Mouse (Mus musculus): ENCODE data around the gene Tbx15. TPM values are rescaled to one million over a fixed set of nuclear protein-coding genes. Genes with fewer than 3 reads are reported as not detected.
"Not testable (repeated sequence)": the region's sequence is repeated elsewhere in the genome, so short reads cannot be mapped to it uniquely, and the experiment has no call there.

Tbx15 gene
- polyA plus RNA-seq, 1 experiment from 2014 or later = 0.24 TPM

- Histone ChIP-seq H3K27ac (replicated peaks in 1 of 2; ENCODE audit: control insufficient read depth in 1 of 2, insufficient read depth in 1 of 2, low read depth in 2 of 2, low read length in 2 of 2) (no peak overlapping the region), H3K4me3 (ENCODE audit: control insufficient read depth in 1 of 2, insufficient read depth in 1 of 2, low read depth in 1 of 2, low read length in 2 of 2) (no peak overlapping the region), H3K36me3 (ENCODE audit: control insufficient read depth, insufficient read depth, low read length) (no peaks in the 10 kb centered on the region), H3K9ac (ENCODE audit: low read length) (no peak overlapping the region), H3K4me1 (ENCODE audit: control insufficient read depth in 2 of 2, insufficient read depth in 2 of 2, low read length in 2 of 2) (peaks cover 2 to 6% of the 10 kb centered on the region in 2 experiments; a peak in 3 of 4 replicates), H3K27me3 (ENCODE audit: control insufficient read depth, insufficient read depth, low read length) (0 out of 2 replicates have a peak, but pooled peaks cover 4% of the 10 kb centered on the region), H3K4me2 (ENCODE audit: low read length) (no peak overlapping the region), H3K9me3 (ENCODE audit: control insufficient read depth, low read length) (no peaks in the 10 kb centered on the region)
- no peak for ATAC-seq (ENCODE audit: insufficient number of reproducible peaks, insufficient read depth, low FRiP score, low read depth)
- WGBS = 48% methylated on average over 2 of the region's 2 CpGs
Measured at GRCm38 (mm10) chr3:99288302-99288701, 48.1 kb downstream of the Tbx15 start.

GRCm38 (mm10) chr3:99290064-99290702, 50.0 kb downstream of the Tbx15 start:
- H3K36me3 ChIP-seq (ENCODE audit: control insufficient read depth, insufficient read depth, low read length) = no peaks in the 10 kb centered on the region
- no peaks in the 10 kb centered on the region for H3K9me3 ChIP-seq (ENCODE audit: control insufficient read depth, low read length)
- peaks cover 2 to 6% of the 10 kb centered on the region in 2 experiments; a peak in 3 of 4 replicates for H3K4me1 ChIP-seq (ENCODE audit: control insufficient read depth in 2 of 2, insufficient read depth in 2 of 2, low read length in 2 of 2)
- WGBS = 20% methylated on average over 6 of the region's 6 CpGs
- H3K27ac ChIP-seq (replicated peaks in 1 of 2; ENCODE audit: control insufficient read depth in 1 of 2, insufficient read depth in 1 of 2, low read depth in 2 of 2, low read length in 2 of 2) = no peak overlapping the region
- H3K4me3 ChIP-seq (ENCODE audit: control insufficient read depth in 1 of 2, insufficient read depth in 1 of 2, low read depth in 1 of 2, low read length in 2 of 2) = no peak overlapping the region
- no peaks in the 10 kb centered on the region for H3K27me3 ChIP-seq (ENCODE audit: control insufficient read depth, insufficient read depth, low read length)
- H3K4me2 ChIP-seq (ENCODE audit: low read length) = no peak overlapping the region
- H3K9ac ChIP-seq (ENCODE audit: low read length) = no peak overlapping the region
- no peak for ATAC-seq (ENCODE audit: insufficient number of reproducible peaks, insufficient read depth, low FRiP score, low read depth)

- ATAC-seq (ENCODE audit: insufficient number of reproducible peaks, insufficient read depth, low FRiP score, low read depth) = no peak
- Histone ChIP-seq H3K4me3 (ENCODE audit: control insufficient read depth in 1 of 2, insufficient read depth in 1 of 2, low read depth in 1 of 2, low read length in 2 of 2) (no peak overlapping the region), H3K4me1 (ENCODE audit: control insufficient read depth in 2 of 2, insufficient read depth in 2 of 2, low read length in 2 of 2) (peaks cover 2 to 6% of the 10 kb centered on the region in 2 experiments; a peak in 3 of 4 replicates), H3K4me2 (ENCODE audit: low read length) (no peak overlapping the region), H3K27me3 (ENCODE audit: control insufficient read depth, insufficient read depth, low read length) (no peaks in the 10 kb centered on the region), H3K9me3 (ENCODE audit: control insufficient read depth, low read length) (no peaks in the 10 kb centered on the region), H3K36me3 (ENCODE audit: control insufficient read depth, insufficient read depth, low read length) (no peaks in the 10 kb centered on the region), H3K9ac (ENCODE audit: low read length) (no peak overlapping the region), H3K27ac (replicated peaks in 1 of 2; ENCODE audit: control insufficient read depth in 1 of 2, insufficient read depth in 1 of 2, low read depth in 2 of 2, low read length in 2 of 2) (no peak overlapping the region)
- 79% methylated on average over 2 of the region's 2 CpGs for WGBS
Measured at GRCm38 (mm10) chr3:99290878-99291277, 50.7 kb downstream of the Tbx15 start.

DNA sequence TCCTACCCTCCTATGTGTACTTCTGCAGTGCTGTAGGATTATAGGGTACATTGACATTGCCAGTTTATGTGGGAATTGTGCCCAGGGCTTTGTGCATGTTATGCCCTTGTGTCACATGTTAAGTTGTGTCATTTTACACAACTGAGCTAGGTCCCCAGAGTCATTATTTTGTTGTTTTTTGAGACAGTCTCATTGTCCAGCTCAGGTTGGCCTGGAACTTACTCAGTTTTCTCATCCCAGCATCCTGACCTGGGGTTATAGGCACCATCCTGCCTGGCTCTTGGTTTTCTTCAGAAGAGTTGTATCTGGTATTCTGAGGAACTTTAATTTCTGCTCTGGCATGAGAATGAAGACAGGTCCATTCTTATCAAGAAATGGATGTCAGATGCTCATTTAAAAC, 51.2 kb downstream of the Tbx15 start:
- Histone ChIP-seq H3K27ac (replicated peaks in 1 of 2; ENCODE audit: control insufficient read depth in 1 of 2, insufficient read depth in 1 of 2, low read depth in 2 of 2, low read length in 2 of 2) (no peak overlapping the region), H3K4me3 (ENCODE audit: control insufficient read depth in 1 of 2, insufficient read depth in 1 of 2, low read depth in 1 of 2, low read length in 2 of 2) (no peak overlapping the region), H3K9ac (ENCODE audit: low read length) (no peak overlapping the region), H3K9me3 (ENCODE audit: control insufficient read depth, low read length) (no peaks in the 10 kb centered on the region), H3K4me1 (ENCODE audit: control insufficient read depth in 2 of 2, insufficient read depth in 2 of 2, low read length in 2 of 2) (peaks cover 2 to 6% of the 10 kb centered on the region in 2 experiments; a peak in 3 of 4 replicates), H3K36me3 (ENCODE audit: control insufficient read depth, insufficient read depth, low read length) (no peaks in the 10 kb centered on the region), H3K27me3 (ENCODE audit: control insufficient read depth, insufficient read depth, low read length) (no peaks in the 10 kb centered on the region), H3K4me2 (ENCODE audit: low read length) (no peak overlapping the region)
- ATAC-seq (ENCODE audit: insufficient number of reproducible peaks, insufficient read depth, low FRiP score, low read depth) = no peak

DNA sequence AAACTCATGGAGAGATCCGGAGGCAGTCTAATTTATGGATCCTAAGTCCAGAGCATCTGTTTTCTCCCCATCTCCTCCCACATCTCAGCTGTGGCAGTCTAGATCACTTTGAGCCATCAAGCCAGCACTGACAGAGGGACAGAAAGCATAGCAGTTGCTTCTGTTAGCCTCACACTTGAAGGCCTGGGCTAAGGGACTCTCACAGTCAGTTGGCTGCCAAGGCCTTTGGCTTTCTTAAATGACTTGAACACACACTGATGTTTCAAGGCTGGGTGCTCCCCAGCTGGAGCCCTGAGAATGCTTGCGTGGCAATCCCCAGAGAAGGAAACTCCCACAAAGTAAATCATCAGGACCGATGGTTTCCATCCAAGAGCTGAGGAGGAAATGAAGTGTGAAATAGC, 52.4 kb downstream of the Tbx15 start:
- no peaks in the 10 kb centered on the region for H3K9me3 ChIP-seq (ENCODE audit: control insufficient read depth, low read length)
- H3K36me3 ChIP-seq (ENCODE audit: control insufficient read depth, insufficient read depth, low read length) = no peaks in the 10 kb centered on the region
- no peaks in the 10 kb centered on the region for H3K27me3 ChIP-seq (ENCODE audit: control insufficient read depth, insufficient read depth, low read length)
- peaks cover 2 to 6% of the 10 kb centered on the region in 2 experiments; a peak in 3 of 4 replicates for H3K4me1 ChIP-seq (ENCODE audit: control insufficient read depth in 2 of 2, insufficient read depth in 2 of 2, low read length in 2 of 2)
- WGBS = 74% methylated on average over 3 of the region's 3 CpGs
- ATAC-seq (ENCODE audit: insufficient number of reproducible peaks, insufficient read depth, low FRiP score, low read depth) = no peak
- no peak overlapping the region for H3K9ac ChIP-seq (ENCODE audit: low read length)
- no peak overlapping the region for H3K4me3 ChIP-seq (ENCODE audit: control insufficient read depth in 1 of 2, insufficient read depth in 1 of 2, low read depth in 1 of 2, low read length in 2 of 2)
- no peak overlapping the region for H3K27ac ChIP-seq (replicated peaks in 1 of 2; ENCODE audit: control insufficient read depth in 1 of 2, insufficient read depth in 1 of 2, low read depth in 2 of 2, low read length in 2 of 2)
- H3K4me2 ChIP-seq (ENCODE audit: low read length) = no peak overlapping the region

GRCm38 (mm10) chr3:99294209-99294608, 54.0 kb downstream of the Tbx15 start:
- not testable (repeated sequence) for H3K36me3 ChIP-seq (ENCODE audit: control insufficient read depth, insufficient read depth, low read length); H3K4me1 ChIP-seq (ENCODE audit: control insufficient read depth in 2 of 2, insufficient read depth in 2 of 2, low read length in 2 of 2); H3K9ac ChIP-seq (ENCODE audit: low read length); ATAC-seq (ENCODE audit: insufficient number of reproducible peaks, insufficient read depth, low FRiP score, low read depth); H3K4me2 ChIP-seq (ENCODE audit: low read length); H3K27ac ChIP-seq (replicated peaks in 1 of 2; ENCODE audit: control insufficient read depth in 1 of 2, insufficient read depth in 1 of 2, low read depth in 2 of 2, low read length in 2 of 2); H3K9me3 ChIP-seq (ENCODE audit: control insufficient read depth, low read length); H3K4me3 ChIP-seq (ENCODE audit: control insufficient read depth in 1 of 2, insufficient read depth in 1 of 2, low read depth in 1 of 2, low read length in 2 of 2); H3K27me3 ChIP-seq (ENCODE audit: control insufficient read depth, insufficient read depth, low read length)
- 63% methylated on average over 1 of the region's 1 CpGs for WGBS

- no peaks in the 10 kb centered on the region for H3K9me3 ChIP-seq (ENCODE audit: control insufficient read depth, low read length)
- no peak for ATAC-seq (ENCODE audit: insufficient number of reproducible peaks, insufficient read depth, low FRiP score, low read depth)
- 84% methylated on average over 2 of the region's 2 CpGs for WGBS
- H3K9ac ChIP-seq (ENCODE audit: low read length) = no peak overlapping the region
- peaks cover 0 to 2% of the 10 kb centered on the region in 2 experiments; a peak in 2 of 4 replicates for H3K4me1 ChIP-seq (ENCODE audit: control insufficient read depth in 2 of 2, insufficient read depth in 2 of 2, low read length in 2 of 2)
- H3K27me3 ChIP-seq (ENCODE audit: control insufficient read depth, insufficient read depth, low read length) = no peaks in the 10 kb centered on the region
- no peak overlapping the region for H3K27ac ChIP-seq (replicated peaks in 1 of 2; ENCODE audit: control insufficient read depth in 1 of 2, insufficient read depth in 1 of 2, low read depth in 2 of 2, low read length in 2 of 2)
- H3K4me2 ChIP-seq (ENCODE audit: low read length) = no peak overlapping the region
- no peaks in the 10 kb centered on the region for H3K36me3 ChIP-seq (ENCODE audit: control insufficient read depth, insufficient read depth, low read length)
- H3K4me3 ChIP-seq (ENCODE audit: control insufficient read depth in 1 of 2, insufficient read depth in 1 of 2, low read depth in 1 of 2, low read length in 2 of 2) = no peak overlapping the region
Measured at GRCm38 (mm10) chr3:99295301-99295700, 55.1 kb downstream of the Tbx15 start.

GRCm38 (mm10) chr3:99296186-99296585, 56.0 kb downstream of the Tbx15 start:
- Histone ChIP-seq H3K9me3 (ENCODE audit: control insufficient read depth, low read length) (no peaks in the 10 kb centered on the region), H3K4me3 (ENCODE audit: control insufficient read depth in 1 of 2, insufficient read depth in 1 of 2, low read depth in 1 of 2, low read length in 2 of 2) (no peak overlapping the region), H3K27me3 (ENCODE audit: control insufficient read depth, insufficient read depth, low read length) (no peaks in the 10 kb centered on the region), H3K36me3 (ENCODE audit: control insufficient read depth, insufficient read depth, low read length) (no peaks in the 10 kb centered on the region), H3K4me1 (ENCODE audit: control insufficient read depth in 2 of 2, insufficient read depth in 2 of 2, low read length in 2 of 2) (no peaks in the 10 kb centered on the region), H3K4me2 (ENCODE audit: low read length) (no peak overlapping the region), H3K9ac (ENCODE audit: low read length) (no peak overlapping the region), H3K27ac (replicated peaks in 1 of 2; ENCODE audit: control insufficient read depth in 1 of 2, insufficient read depth in 1 of 2, low read depth in 2 of 2, low read length in 2 of 2) (no peak overlapping the region)
- no peak for ATAC-seq (ENCODE audit: insufficient number of reproducible peaks, insufficient read depth, low FRiP score, low read depth)
- WGBS = 69% methylated on average over 5 of the region's 5 CpGs
